8 mouse cellular contexts compared by ENCODE assay signal in the genomic region with DNA sequence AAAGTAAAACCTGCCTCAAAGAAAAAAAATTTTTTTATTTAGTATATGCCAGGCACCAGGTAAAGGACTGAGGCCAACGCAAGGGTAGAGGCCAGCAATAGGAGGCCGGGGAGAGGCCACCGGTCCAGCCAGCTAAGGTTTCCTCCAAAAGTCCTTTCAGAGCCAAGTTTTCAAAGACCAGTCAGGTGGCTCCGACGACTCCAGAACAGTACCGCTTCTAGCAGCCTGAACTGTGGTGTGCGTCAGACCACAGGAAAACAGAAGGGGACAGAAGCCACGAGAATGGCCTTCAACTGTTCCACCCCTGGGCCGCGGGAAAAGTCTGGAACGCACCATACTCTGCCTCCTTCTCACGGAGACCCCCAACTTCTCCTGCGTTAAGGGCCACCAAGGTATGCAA. TPM values are rescaled to one million over a fixed set of nuclear protein-coding genes. Genes with fewer than 3 reads are reported as not detected.
DNase-seq lines count a peak whose midpoint lies in the region; ATAC-seq and TF ChIP-seq lines count a peak whose summit lies in the region.

No protein-coding gene starts in this region.

- peaks cover 37% of the 10 kb centered on the region for H3K79me2 ChIP-seq in macrophage (ENCODE audit: inconsistent target)

- no peak for ATAC-seq in embryonic facial prominence, embryonic 15.5 days (ENCODE audit: insufficient number of reproducible peaks, low FRiP score, low TSS enrichment, low read depth)
- ATAC-seq in intestine, postnatal 0 days: no peak

- H3K4me3 ChIP-seq in lung, adult 2 months (replicated peaks; ENCODE audit: extremely low read depth, low read depth, low read length): peak overlapping the region; percentile 100
- peak overlapping the region; percentile 64 for H3K4me3 ChIP-seq in embryonic facial prominence, embryonic 15.5 days (replicated peaks)
- peak overlapping the region; percentile 78 for H3K4me3 ChIP-seq in intestine, postnatal 0 days (ENCODE audit: low read depth, low read length)
- peak overlapping the region; percentile 65 for H3K4me3 ChIP-seq in macrophage (ENCODE audit: inconsistent target)

- no peaks in the 10 kb centered on the region for H3K9me3 ChIP-seq in embryonic facial prominence, embryonic 15.5 days (replicated peaks)
- no peaks in the 10 kb centered on the region for H3K9me3 ChIP-seq in intestine, postnatal 0 days (ENCODE audit: control insufficient read depth)

- TF ChIP-seq POLR2A in lung, adult 2 months (IDR thresholded peaks at IDR 0.05; ENCODE audit: borderline replicate concordance, extremely low read depth, low read depth, low read length): no peak

- DNase-seq in lung, adult 2 months: no peak
- DNase-seq in lung, postnatal 14 days: no peak
- no peak for DNase-seq in embryo, embryonic 10 days (ENCODE audit: low spot score)
- DNase-seq in frontal cortex, adult 2 months (ENCODE audit: extremely low spot score in 1 of 2, low spot score in 1 of 2): no peak
- no peak for DNase-seq in left cerebral cortex, adult 18-20 months (ENCODE audit: low spot score in 2 of 2)

- H3K27me3 ChIP-seq in embryonic facial prominence, embryonic 15.5 days: no peaks in the 10 kb centered on the region
- H3K27me3 ChIP-seq in intestine, postnatal 0 days (replicated peaks; ENCODE audit: control insufficient read depth, insufficient read depth, low read length): no peaks in the 10 kb centered on the region

- peak overlapping the region; percentile 92 for H3K4me2 ChIP-seq in embryonic facial prominence, embryonic 15.5 days (replicated peaks)
- H3K4me2 ChIP-seq in intestine, postnatal 0 days (replicated peaks; ENCODE audit: low read depth): peak overlapping the region; percentile 73

- WGBS in lung, adult 2 months: 18% methylated on average over 13 of the region's 13 CpGs
- 22% methylated on average over 13 of the region's 13 CpGs for WGBS in embryonic facial prominence, embryonic 15.5 days
- 18% methylated on average over 13 of the region's 13 CpGs for WGBS in intestine, postnatal 0 days
- WGBS in macrophage (ENCODE audit: missing documents): 3% methylated on average over 13 of the region's 13 CpGs

- no peak overlapping the region for H3K9ac ChIP-seq in embryonic facial prominence, embryonic 15.5 days
- H3K9ac ChIP-seq in intestine, postnatal 0 days (ENCODE audit: low read depth, low read length): peak overlapping the region; percentile 71

- no peak for TF ChIP-seq CTCF in lung, adult 2 months (IDR thresholded peaks at IDR 0.05; ENCODE audit: insufficient read depth, low read length)
- TF ChIP-seq CTCF in intestine, postnatal 0 days (IDR thresholded peaks at IDR 0.05; ENCODE audit: low read depth): no peak

- H3K27ac ChIP-seq in embryonic facial prominence, embryonic 15.5 days (replicated peaks): no peak overlapping the region
- H3K27ac ChIP-seq in intestine, postnatal 0 days (ENCODE audit: low read depth, low read length): peak overlapping the region; percentile 41; the same call in 1 of the 2 replicates
- H3K27ac ChIP-seq in macrophage: no peak overlapping the region

- H3K4me1 ChIP-seq in lung, adult 2 months (ENCODE audit: control insufficient read depth, insufficient read depth, low read length): 0 out of 2 replicates have a peak, but pooled peaks cover 3% of the 10 kb centered on the region
- H3K4me1 ChIP-seq in embryonic facial prominence, embryonic 15.5 days: peaks cover 13% of the 10 kb centered on the region
- no peaks in the 10 kb centered on the region for H3K4me1 ChIP-seq in intestine, postnatal 0 days (replicated peaks; ENCODE audit: control insufficient read depth, insufficient read depth, low read length)

- no peaks in the 10 kb centered on the region for H3K36me3 ChIP-seq in embryonic facial prominence, embryonic 15.5 days
- no peaks in the 10 kb centered on the region for H3K36me3 ChIP-seq in intestine, postnatal 0 days (ENCODE audit: control insufficient read depth, insufficient read depth)
- H3K36me3 ChIP-seq in macrophage (ENCODE audit: inconsistent target): no peaks in the 10 kb centered on the region

RNA-seq across cellular contexts. Expression of gene Gpd1l, which starts 1.2 kb away (rescaled TPM):
- polyA plus RNA-seq in lung, adult 2 months (2012; rRNA removed): 20.0 and 27.3 TPM in 2 replicates
- polyA plus RNA-seq in embryonic facial prominence, embryonic 15.5 days (2015; fragmentation: Nextera tagmentation; extraction: Ambion mirVana): 14.3 and 14.6 TPM in 2 replicates
- 31.4 and 32.9 TPM in 2 replicates for polyA plus RNA-seq in intestine, postnatal 0 days (2015; fragmentation: Nextera tagmentation; extraction: Ambion mirVana)
- total RNA-seq in macrophage (2018; cell fraction: chromatin; rRNA removed): 10 to 100 TPM in 3 of 26 experiments, 1 to 10 TPM in 19, under 1 TPM in 4; 0.43 to 13.0 (median 4.0) TPM
- 10 to 100 TPM; 11.9 to 29.5 (median 18.0) TPM for total RNA-seq in macrophage (2018; cell fraction: cytosol; rRNA removed)
- total RNA-seq in macrophage (2018; cell fraction: nucleus; rRNA removed): 10 to 100 TPM in 16 of 26 experiments, 1 to 10 TPM in 10; 5.1 to 25.6 (median 10.7) TPM
- 19.9 to 26.2 TPM (median 23.2 TPM) in 3 replicates for polyA plus RNA-seq in macrophage (2018)
- 59.7 and 61.4 TPM in 2 replicates for polyA plus RNA-seq in frontal cortex, adult 2 months (2012; rRNA removed)
- 10 to 100 TPM; 83.6 to 91.5 TPM for total RNA-seq in left cerebral cortex, adult 18-20 months (2021)

RNA-seq across cellular contexts. Expression of gene Osbpl10, which starts 45.8 kb away (rescaled TPM):
- 6.4 and 7.1 TPM in 2 replicates for polyA plus RNA-seq in lung, adult 2 months (2012; rRNA removed)
- 2.4 and 2.8 TPM in 2 replicates for polyA plus RNA-seq in embryonic facial prominence, embryonic 15.5 days (2015; fragmentation: Nextera tagmentation; extraction: Ambion mirVana)
- 3.8 and 4.3 TPM in 2 replicates for polyA plus RNA-seq in intestine, postnatal 0 days (2015; fragmentation: Nextera tagmentation; extraction: Ambion mirVana)
- total RNA-seq in macrophage (2018; cell fraction: chromatin; rRNA removed): under 1 TPM in 3 of 26 experiments, not detected in 23; 0.25 to 0.41 (median 0.37) TPM
- under 1 TPM in 10 of 26 experiments, not detected in 16; 0.05 to 0.27 (median 0.16) TPM for total RNA-seq in macrophage (2018; cell fraction: cytosol; rRNA removed)
- 1 to 10 TPM in 2 of 26 experiments, under 1 TPM in 6, not detected in 18; 0.30 to 1.4 (median 0.56) TPM for total RNA-seq in macrophage (2018; cell fraction: nucleus; rRNA removed)
- polyA plus RNA-seq in macrophage (2018): 0.19 to 0.72 TPM in 2 of 3 replicates, not detected in the other
- 17.6 and 18.7 TPM in 2 replicates for polyA plus RNA-seq in frontal cortex, adult 2 months (2012; rRNA removed)
- 10 to 100 TPM; 48.5 to 48.9 TPM for total RNA-seq in left cerebral cortex, adult 18-20 months (2021)

RNA-seq across cellular contexts. Expression of gene Rps27rt, which starts 49.9 kb away (rescaled TPM):
- 24.1 and 30.5 TPM in 2 replicates for polyA plus RNA-seq in lung, adult 2 months (2012; rRNA removed)
- 466 and 641 TPM in 2 replicates for polyA plus RNA-seq in embryonic facial prominence, embryonic 15.5 days (2015; fragmentation: Nextera tagmentation; extraction: Ambion mirVana)
- polyA plus RNA-seq in intestine, postnatal 0 days (2015; fragmentation: Nextera tagmentation; extraction: Ambion mirVana): 456 and 498 TPM in 2 replicates
- 10 to 100 TPM in 1 of 26 experiments, 1 to 10 TPM in 1, not detected in 24; 5.8 to 60.8 TPM for total RNA-seq in macrophage (2018; cell fraction: chromatin; rRNA removed)
- 10 to 100 TPM in 17 of 26 experiments, 1 to 10 TPM in 9; 3.5 to 27.8 (median 10.7) TPM for total RNA-seq in macrophage (2018; cell fraction: cytosol; rRNA removed)
- 1 to 10 TPM in 8 of 26 experiments, not detected in 18; 3.0 to 6.2 (median 4.1) TPM for total RNA-seq in macrophage (2018; cell fraction: nucleus; rRNA removed)
- polyA plus RNA-seq in macrophage (2018): 4.7 to 64.4 TPM (median 33.9 TPM) in 3 replicates
- 44.6 and 57.4 TPM in 2 replicates for polyA plus RNA-seq in frontal cortex, adult 2 months (2012; rRNA removed)
- total RNA-seq in left cerebral cortex, adult 18-20 months (2021): 10 to 100 TPM; 31.5 to 43.7 TPM
